Mouse (Mus musculus): ENCODE results near the gene Apoa2.

GRCm38 (mm10) chr1:171271196-171271595 is 46.3 kb downstream of the Apoa2 start:
- no peak for TF ChIP-seq CTCF (conservative IDR thresholded peaks at IDR 0.05; ENCODE audit: insufficient read depth, insufficient read length, low read depth, low read length)
- TF ChIP-seq POLR2A (IDR thresholded peaks at IDR 0.05; ENCODE audit: low read depth, low read length) = no peak
